ENCODE assay signal across 8 mouse cellular contexts in the genomic region with DNA sequence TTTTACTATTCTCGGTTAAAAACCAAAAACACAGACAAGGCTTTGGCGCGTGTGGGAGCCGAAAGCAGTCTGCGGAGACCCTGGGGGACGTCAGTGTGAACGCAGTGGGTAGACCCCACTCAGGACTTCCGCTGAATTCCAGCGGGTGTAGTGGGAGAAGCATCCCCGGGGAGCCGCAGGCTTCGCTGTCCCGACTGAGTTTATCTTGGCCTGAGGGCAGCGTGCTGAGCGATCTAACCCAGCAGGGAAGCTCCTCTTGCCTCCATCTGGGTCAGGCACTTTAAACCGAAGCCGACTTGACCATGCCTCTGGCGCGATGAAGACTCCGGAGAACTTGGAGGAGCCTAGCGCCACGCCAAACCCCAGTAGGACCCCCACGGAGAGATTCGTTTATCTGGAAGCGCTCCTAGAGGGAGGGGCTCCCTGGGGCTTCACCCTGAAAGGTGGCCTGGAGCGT. TPM values are rescaled to one million over a fixed set of nuclear protein-coding genes. Genes with fewer than 3 reads are reported as not detected.
DNase-seq lines count a peak whose midpoint lies in the region; ATAC-seq lines count a peak whose summit lies in the region.

Shroom3 (plus strand) TSS at position 85 of the 457 bp plus-strand sequence.

- H3K9me3 ChIP-seq in forebrain, embryonic 14.5 days (replicated peaks; ENCODE audit: control insufficient read depth, low read length), result no peaks in the 10 kb centered on the region
- H3K9me3 ChIP-seq in hindbrain, embryonic 16.5 days (ENCODE audit: control insufficient read depth, low read length), result no peaks in the 10 kb centered on the region
- H3K9me3 ChIP-seq in liver, embryonic 13.5 days (replicated peaks), result no peaks in the 10 kb centered on the region
- no peaks in the 10 kb centered on the region for H3K9me3 ChIP-seq in neural tube, embryonic 13.5 days

- no peaks in the 10 kb centered on the region for H3K4me1 ChIP-seq in forebrain, embryonic 14.5 days (ENCODE audit: control insufficient read depth, insufficient read depth, low read length)
- peaks cover 5% of the 10 kb centered on the region; the same call in 1 of the 2 replicates for H3K4me1 ChIP-seq in hindbrain, embryonic 16.5 days (ENCODE audit: control insufficient read depth, insufficient read depth, low read depth, low read length)
- H3K4me1 ChIP-seq in liver, embryonic 13.5 days (replicated peaks), result no peaks in the 10 kb centered on the region; the same call in 1 of the 2 replicates
- H3K4me1 ChIP-seq in neural tube, embryonic 13.5 days (replicated peaks), result peaks cover 15% of the 10 kb centered on the region

- DNase-seq in right cerebral cortex, postnatal 4 days, result peak; percentile 7
- no peak for DNase-seq in right cerebral cortex, postnatal 36 days (ENCODE audit: low spot score in 2 of 2)
- peak; percentile 51 for DNase-seq in forebrain, embryonic 14.5 days (ENCODE audit: low spot score)
- no peak for DNase-seq in liver, embryonic 13.5 days
- no peak for DNase-seq in left cerebral cortex, adult 11 months (ENCODE audit: low spot score)
- no peak for DNase-seq in adipocyte (ENCODE audit: low spot score)

- H3K27ac ChIP-seq in forebrain, embryonic 14.5 days (ENCODE audit: low read depth, low read length), result peak within 1 kb of the TSS; percentile 87
- H3K27ac ChIP-seq in hindbrain, embryonic 16.5 days (ENCODE audit: low read depth, low read length), result peak within 1 kb of the TSS; percentile 51
- no peak within 1 kb of the TSS for H3K27ac ChIP-seq in liver, embryonic 13.5 days
- peak within 1 kb of the TSS; percentile 52 for H3K27ac ChIP-seq in neural tube, embryonic 13.5 days (replicated peaks)

- WGBS in forebrain, embryonic 14.5 days, result under 1% methylated on average over 26 of the region's 26 CpGs
- under 1% methylated on average over 26 of the region's 26 CpGs for WGBS in hindbrain, embryonic 16.5 days
- WGBS in liver, embryonic 13.5 days (ENCODE audit: insufficient replicate concordance), result 2% methylated on average over 26 of the region's 26 CpGs
- WGBS in neural tube, embryonic 13.5 days, result under 1% methylated on average over 26 of the region's 26 CpGs

- peak; percentile 19 for ATAC-seq in forebrain, embryonic 14.5 days
- peak; percentile 34 for ATAC-seq in hindbrain, embryonic 16.5 days
- ATAC-seq in liver, embryonic 13.5 days (ENCODE audit: low read depth), result no peak
- peak; percentile 37; the same call in 1 of the 2 replicates for ATAC-seq in neural tube, embryonic 13.5 days (ENCODE audit: low read depth)

- H3K4me2 ChIP-seq in forebrain, embryonic 14.5 days (ENCODE audit: low read length), result peak within 1 kb of the TSS; percentile 93
- H3K4me2 ChIP-seq in hindbrain, embryonic 16.5 days (ENCODE audit: low read length), result peak within 1 kb of the TSS; percentile 98
- peak within 1 kb of the TSS; percentile 65 for H3K4me2 ChIP-seq in liver, embryonic 13.5 days
- H3K4me2 ChIP-seq in neural tube, embryonic 13.5 days, result peak within 1 kb of the TSS; percentile 98

- H3K4me3 ChIP-seq in forebrain, embryonic 14.5 days (ENCODE audit: low read depth, low read length), result peak within 1 kb of the TSS; percentile 59
- peak within 1 kb of the TSS; percentile 53 for H3K4me3 ChIP-seq in hindbrain, embryonic 16.5 days (ENCODE audit: low read length)
- H3K4me3 ChIP-seq in liver, embryonic 13.5 days (replicated peaks), result peak within 1 kb of the TSS; percentile 47
- peak within 1 kb of the TSS; percentile 55 for H3K4me3 ChIP-seq in neural tube, embryonic 13.5 days

- peak within 1 kb of the TSS; percentile 82 for H3K9ac ChIP-seq in forebrain, embryonic 14.5 days (ENCODE audit: low read length)
- H3K9ac ChIP-seq in hindbrain, embryonic 16.5 days (ENCODE audit: low read depth, low read length), result peak within 1 kb of the TSS; percentile 64
- H3K9ac ChIP-seq in liver, embryonic 13.5 days, result no peak within 1 kb of the TSS
- H3K9ac ChIP-seq in neural tube, embryonic 13.5 days, result peak within 1 kb of the TSS; percentile 77

- H3K36me3 ChIP-seq in forebrain, embryonic 14.5 days (ENCODE audit: control insufficient read depth, insufficient read depth, low read length), result no peaks in the 10 kb centered on the region
- H3K36me3 ChIP-seq in hindbrain, embryonic 16.5 days (ENCODE audit: control insufficient read depth, insufficient read depth, low read length), result no peaks in the 10 kb centered on the region
- no peaks in the 10 kb centered on the region for H3K36me3 ChIP-seq in liver, embryonic 13.5 days
- no peaks in the 10 kb centered on the region for H3K36me3 ChIP-seq in neural tube, embryonic 13.5 days

- no peaks in the 10 kb centered on the region for H3K27me3 ChIP-seq in forebrain, embryonic 14.5 days (replicated peaks; ENCODE audit: control insufficient read depth, insufficient read depth, low read length)
- 0 out of 2 replicates have a peak, but pooled peaks cover 3% of the 10 kb centered on the region for H3K27me3 ChIP-seq in hindbrain, embryonic 16.5 days (replicated peaks; ENCODE audit: control insufficient read depth, insufficient read depth, low read length)
- H3K27me3 ChIP-seq in liver, embryonic 13.5 days, result peaks cover 37% of the 10 kb centered on the region
- H3K27me3 ChIP-seq in neural tube, embryonic 13.5 days, result 0 out of 2 replicates have a peak, but pooled peaks cover 10% of the 10 kb centered on the region

RNA-seq across cellular contexts. Expression of gene Shroom3, which starts in this region (rescaled TPM):
- polyA plus RNA-seq in forebrain, embryonic 14.5 days (2014; fragmentation: Nextera tagmentation; extraction: Ambion mirVana), result 1.6 and 2.0 TPM in 2 replicates
- polyA plus RNA-seq in hindbrain, embryonic 16.5 days (2015; fragmentation: Nextera tagmentation; extraction: Ambion mirVana), result 1.4 and 1.6 TPM in 2 replicates
- 0.20 TPM in 2 replicates for polyA plus RNA-seq in liver, embryonic 13.5 days (2015; fragmentation: Nextera tagmentation; extraction: Ambion mirVana)
- polyA plus RNA-seq in neural tube, embryonic 13.5 days (2015; fragmentation: Nextera tagmentation; extraction: Ambion mirVana), result 1.7 and 2.9 TPM in 2 replicates

Comparison
In these comparisons a context has a peak if more than half of its experiments do, and no peak if none do; other contexts are left out.
1. DNase-seq: peak in right cerebral cortex, postnatal 4 days (single experiment) and forebrain, embryonic 14.5 days (single experiment); none in right cerebral cortex, postnatal 36 days (0 of 2), liver, embryonic 13.5 days (single experiment), left cerebral cortex, adult 11 months (single experiment) and adipocyte (single experiment).
2. Peak in every context shown above with its lines, with median percentiles within 50 percentile points of each other: H3K4me2 ChIP-seq and H3K4me3 ChIP-seq.